Mouse (Mus musculus): Measurements from ENCODE around the gene Cntnap2. TPM values are rescaled to one million over a fixed set of nuclear protein-coding genes. Genes with fewer than 3 reads are reported as not detected.

Cntnap2 gene
- polyA plus RNA-seq, 1 experiment from 2014 or later: 1.1 TPM

- no peak for TF ChIP-seq CTCF (IDR thresholded peaks at IDR 0.05; ENCODE audit: low read depth)
- H3K9me3 ChIP-seq (ENCODE audit: control insufficient read depth): no peaks in the 10 kb centered on the region
- H3K9ac ChIP-seq (ENCODE audit: low read depth, low read length): no peak overlapping the region
- no peaks in the 10 kb centered on the region for H3K4me1 ChIP-seq (replicated peaks; ENCODE audit: control insufficient read depth, insufficient read depth, low read length)
- ATAC-seq: no peak
- 76% methylated on average over 3 of the region's 3 CpGs for WGBS
- no peak overlapping the region for H3K4me2 ChIP-seq (replicated peaks; ENCODE audit: low read depth)
- no peak overlapping the region for H3K4me3 ChIP-seq (ENCODE audit: low read depth, low read length)
- no peaks in the 10 kb centered on the region for H3K36me3 ChIP-seq (ENCODE audit: control insufficient read depth, insufficient read depth)
- H3K27ac ChIP-seq (ENCODE audit: low read depth, low read length): no peak overlapping the region
- H3K27me3 ChIP-seq (replicated peaks; ENCODE audit: control insufficient read depth, insufficient read depth, low read length): no peaks in the 10 kb centered on the region
These were observed 2210.3 kb downstream of the Cntnap2 start for GRCm38 (mm10) chr6:47269455-47269854.

- Histone ChIP-seq H3K4me1 (replicated peaks; ENCODE audit: control insufficient read depth, insufficient read depth, low read length) (no peaks in the 10 kb centered on the region), H3K4me2 (replicated peaks; ENCODE audit: low read depth) (no peak overlapping the region), H3K27me3 (replicated peaks; ENCODE audit: control insufficient read depth, insufficient read depth, low read length) (no peaks in the 10 kb centered on the region), H3K9ac (ENCODE audit: low read depth, low read length) (no peak overlapping the region), H3K9me3 (ENCODE audit: control insufficient read depth) (no peaks in the 10 kb centered on the region), H3K4me3 (ENCODE audit: low read depth, low read length) (no peak overlapping the region), H3K27ac (ENCODE audit: low read depth, low read length) (no peak overlapping the region), H3K36me3 (ENCODE audit: control insufficient read depth, insufficient read depth) (no peaks in the 10 kb centered on the region)
- WGBS: 78% methylated on average over 3 of the region's 3 CpGs
- no peak for ATAC-seq
- TF ChIP-seq CTCF (IDR thresholded peaks at IDR 0.05; ENCODE audit: low read depth): no peak
These were observed 2212.4 kb downstream of the Cntnap2 start for GRCm38 (mm10) chr6:47271576-47271975.

GRCm38 (mm10) chr6:47272606-47273575, 2213.7 kb downstream of the Cntnap2 start:
- no peak overlapping the region for H3K9ac ChIP-seq (ENCODE audit: low read depth, low read length)
- no peaks in the 10 kb centered on the region for H3K27me3 ChIP-seq (replicated peaks; ENCODE audit: control insufficient read depth, insufficient read depth, low read length)
- H3K4me2 ChIP-seq (replicated peaks; ENCODE audit: low read depth): no peak overlapping the region
- no peaks in the 10 kb centered on the region for H3K36me3 ChIP-seq (ENCODE audit: control insufficient read depth, insufficient read depth)
- H3K27ac ChIP-seq (ENCODE audit: low read depth, low read length): no peak overlapping the region
- H3K4me1 ChIP-seq (replicated peaks; ENCODE audit: control insufficient read depth, insufficient read depth, low read length): no peaks in the 10 kb centered on the region
- no peak for ATAC-seq
- H3K9me3 ChIP-seq (ENCODE audit: control insufficient read depth): no peaks in the 10 kb centered on the region
- 79% methylated on average over 8 of the region's 8 CpGs for WGBS
- H3K4me3 ChIP-seq (ENCODE audit: low read depth, low read length): no peak overlapping the region
- TF ChIP-seq CTCF (IDR thresholded peaks at IDR 0.05; ENCODE audit: low read depth): no peak

GRCm38 (mm10) chr6:47275065-47275464, 2215.9 kb downstream of the Cntnap2 start:
- no peak for TF ChIP-seq CTCF (IDR thresholded peaks at IDR 0.05; ENCODE audit: low read depth)
- Histone ChIP-seq H3K9ac (ENCODE audit: low read depth, low read length) (no peak overlapping the region), H3K4me3 (ENCODE audit: low read depth, low read length) (no peak overlapping the region), H3K27ac (ENCODE audit: low read depth, low read length) (no peak overlapping the region), H3K4me1 (replicated peaks; ENCODE audit: control insufficient read depth, insufficient read depth, low read length) (no peaks in the 10 kb centered on the region), H3K4me2 (replicated peaks; ENCODE audit: low read depth) (no peak overlapping the region), H3K36me3 (ENCODE audit: control insufficient read depth, insufficient read depth) (no peaks in the 10 kb centered on the region), H3K9me3 (ENCODE audit: control insufficient read depth) (no peaks in the 10 kb centered on the region), H3K27me3 (replicated peaks; ENCODE audit: control insufficient read depth, insufficient read depth, low read length) (no peaks in the 10 kb centered on the region)
- WGBS: 78% methylated on average over 2 of the region's 2 CpGs
- ATAC-seq: no peak

GRCm38 (mm10) chr6:47279183-47279582, 2220.0 kb downstream of the Cntnap2 start:
- H3K36me3 ChIP-seq (ENCODE audit: control insufficient read depth, insufficient read depth): no peaks in the 10 kb centered on the region
- no peak for ATAC-seq
- H3K4me2 ChIP-seq (replicated peaks; ENCODE audit: low read depth): no peak overlapping the region
- H3K9ac ChIP-seq (ENCODE audit: low read depth, low read length): no peak overlapping the region
- no peak overlapping the region for H3K27ac ChIP-seq (ENCODE audit: low read depth, low read length)
- 89% methylated on average over 1 of the region's 1 CpGs for WGBS
- no peaks in the 10 kb centered on the region for H3K4me1 ChIP-seq (replicated peaks; ENCODE audit: control insufficient read depth, insufficient read depth, low read length)
- no peaks in the 10 kb centered on the region for H3K9me3 ChIP-seq (ENCODE audit: control insufficient read depth)
- no peak overlapping the region for H3K4me3 ChIP-seq (ENCODE audit: low read depth, low read length)
- TF ChIP-seq CTCF (IDR thresholded peaks at IDR 0.05; ENCODE audit: low read depth): no peak
- no peaks in the 10 kb centered on the region for H3K27me3 ChIP-seq (replicated peaks; ENCODE audit: control insufficient read depth, insufficient read depth, low read length)

GRCm38 (mm10) chr6:47281584-47281983, 2222.4 kb downstream of the Cntnap2 start:
- ATAC-seq: no peak

More at GRCm38 (mm10) chr6:47281584-47281983, 2222.4 kb downstream of the Cntnap2 start:
- no peak overlapping the region for H3K4me2 ChIP-seq (replicated peaks; ENCODE audit: low read depth)
- H3K36me3 ChIP-seq (ENCODE audit: control insufficient read depth, insufficient read depth): no peaks in the 10 kb centered on the region
- H3K4me1 ChIP-seq (replicated peaks; ENCODE audit: control insufficient read depth, insufficient read depth, low read length): no peaks in the 10 kb centered on the region
- no peak overlapping the region for H3K4me3 ChIP-seq (ENCODE audit: low read depth, low read length)
- H3K9ac ChIP-seq (ENCODE audit: low read depth, low read length): no peak overlapping the region
- H3K27me3 ChIP-seq (replicated peaks; ENCODE audit: control insufficient read depth, insufficient read depth, low read length): no peaks in the 10 kb centered on the region
- TF ChIP-seq CTCF (IDR thresholded peaks at IDR 0.05; ENCODE audit: low read depth): no peak
- H3K9me3 ChIP-seq (ENCODE audit: control insufficient read depth): no peaks in the 10 kb centered on the region
- no peak overlapping the region for H3K27ac ChIP-seq (ENCODE audit: low read depth, low read length)
